ENCODE assay signal across 8 mouse cellular contexts in genomic region chr13:43784725-43785711, GRCm38 (mm10). TPM values are rescaled to one million over a fixed set of nuclear protein-coding genes. Genes with fewer than 3 reads are reported as not detected.
A peak's percentile ranks its signal among the peaks of the same experiment; 100 is the strongest.
DNase-seq lines count a peak whose midpoint lies in the region; ATAC-seq and TF ChIP-seq lines count a peak whose summit lies in the region.

TSS of gene Cd83 (plus strand) at chr13:43784775.

- TF ChIP-seq CTCF in liver, adult 2 months (IDR thresholded peaks at IDR 0.05; ENCODE audit: low read depth, low read length): no peak

- ATAC-seq in embryonic facial prominence, embryonic 11.5 days (replicated peaks; ENCODE audit: insufficient number of reproducible peaks, low FRiP score, low TSS enrichment, low read depth): peak; percentile 53

- H3K79me2 ChIP-seq in liver, adult 2 months (ENCODE audit: control insufficient read depth, insufficient read depth, low read length): no peaks in the 10 kb centered on the region

- H3K27ac ChIP-seq in embryonic facial prominence, embryonic 11.5 days (replicated peaks; ENCODE audit: low read depth, low read length): no peak within 1 kb of the TSS
- H3K27ac ChIP-seq in heart, embryonic 10.5 days: peak within 1 kb of the TSS; percentile 82
- H3K27ac ChIP-seq in liver, adult 2 months (replicated peaks; ENCODE audit: insufficient read depth, low read depth, low read length): no peak within 1 kb of the TSS

- 4% methylated on average over 73 of the region's 73 CpGs for WGBS in embryonic facial prominence, embryonic 11.5 days
- WGBS in heart, embryonic 10.5 days: 4% methylated on average over 73 of the region's 73 CpGs
- 6% methylated on average over 73 of the region's 73 CpGs for WGBS in liver, adult 2 months

- H3K27me3 ChIP-seq in embryonic facial prominence, embryonic 11.5 days (ENCODE audit: control insufficient read depth, insufficient read depth, low read length): peaks cover 9% of the 10 kb centered on the region
- peaks cover 28% of the 10 kb centered on the region for H3K27me3 ChIP-seq in heart, embryonic 10.5 days (ENCODE audit: insufficient read depth, poor library complexity, severe bottlenecking)
- H3K27me3 ChIP-seq in liver, adult 2 months (ENCODE audit: control insufficient read depth, insufficient read depth, low read length): no peaks in the 10 kb centered on the region; the same call in 1 of the 2 replicates

- peak within 1 kb of the TSS; percentile 58 for H3K4me3 ChIP-seq in embryonic facial prominence, embryonic 11.5 days (ENCODE audit: low read depth, low read length)
- H3K4me3 ChIP-seq in heart, embryonic 10.5 days: peak within 1 kb of the TSS; percentile 67
- peak within 1 kb of the TSS; percentile 60 for H3K4me3 ChIP-seq in liver, adult 2 months (ENCODE audit: insufficient read depth, low read depth, low read length)

- DNase-seq in ovary, postnatal 10 days (ENCODE audit: low spot score): peak; percentile 36
- no peak for DNase-seq in ovary, adult 18-20 months (ENCODE audit: low spot score)
- peak; percentile 65 for DNase-seq in embryonic facial prominence, embryonic 11.5 days (ENCODE audit: low spot score)
- DNase-seq in heart, embryonic 10.5 days (ENCODE audit: low spot score): no peak
- DNase-seq in kidney, adult 8-10 months: peak; percentile 29 to 47
- DNase-seq in liver, adult 2 months (ENCODE audit: extremely low read depth, low read depth, low spot score): no peak
- DNase-seq in monocyte, adult 2 months (ENCODE audit: low read depth in 1 of 2, low spot score in 2 of 2): peak; percentile 72 to 92
- DNase-seq in spleen, postnatal 4 days (ENCODE audit: low spot score in 2 of 2): peak; percentile 67 to 82

- no peak for TF ChIP-seq POLR2A in liver, adult 2 months (IDR thresholded peaks at IDR 0.05; ENCODE audit: extremely low read depth, insufficient read depth, low read length)

- peak within 1 kb of the TSS; percentile 77 for H3K9ac ChIP-seq in embryonic facial prominence, embryonic 11.5 days (replicated peaks; ENCODE audit: low read length)
- peak within 1 kb of the TSS; percentile 49 for H3K9ac ChIP-seq in liver, adult 2 months (ENCODE audit: low read depth, low read length)

- no peaks in the 10 kb centered on the region for H3K4me1 ChIP-seq in embryonic facial prominence, embryonic 11.5 days (ENCODE audit: control insufficient read depth, insufficient read depth, low read length)
- peaks cover 22% of the 10 kb centered on the region for H3K4me1 ChIP-seq in heart, embryonic 10.5 days
- H3K4me1 ChIP-seq in liver, adult 2 months (ENCODE audit: control insufficient read depth, insufficient read depth, low read length): peaks cover 7% of the 10 kb centered on the region; the same call in 1 of the 2 replicates

- H3K4me2 ChIP-seq in embryonic facial prominence, embryonic 11.5 days (ENCODE audit: low read depth, low read length): peak within 1 kb of the TSS; percentile 98

- H3K9me3 ChIP-seq in embryonic facial prominence, embryonic 11.5 days (replicated peaks; ENCODE audit: control insufficient read depth, low read length): no peaks in the 10 kb centered on the region
- H3K9me3 ChIP-seq in heart, embryonic 10.5 days: no peaks in the 10 kb centered on the region

- no peaks in the 10 kb centered on the region for H3K36me3 ChIP-seq in embryonic facial prominence, embryonic 11.5 days (replicated peaks; ENCODE audit: control insufficient read depth, insufficient read depth, low read depth, low read length)
- no peaks in the 10 kb centered on the region for H3K36me3 ChIP-seq in heart, embryonic 10.5 days
- H3K36me3 ChIP-seq in liver, adult 2 months (ENCODE audit: control insufficient read depth, insufficient read depth, low read length): no peaks in the 10 kb centered on the region

RNA-seq across cellular contexts. Expression of gene Cd83, which starts in this region (rescaled TPM):
- polyA plus RNA-seq in embryonic facial prominence, embryonic 11.5 days (2014; fragmentation: Nextera tagmentation; extraction: Ambion mirVana): 8.0 and 8.2 TPM in 2 replicates
- polyA plus RNA-seq in heart, embryonic 10.5 days (2016; fragmentation: Nextera tagmentation; extraction: Ambion mirVana): 1.3 and 3.0 TPM in 2 replicates
- total RNA-seq in liver, adult 2 months (2014; rRNA removed): 3.8 and 4.4 TPM in 2 replicates
- 0.40 and 0.73 TPM in 2 replicates for polyA plus RNA-seq in liver, adult 2 months (2012; rRNA removed)

Comparison
In these comparisons a context has a peak if more than half of its experiments do, and no peak if none do; other contexts are left out.
1. DNase-seq: peak in ovary, postnatal 10 days (single experiment), embryonic facial prominence, embryonic 11.5 days (single experiment), kidney, adult 8-10 months (2 of 2), monocyte, adult 2 months (2 of 2) and spleen, postnatal 4 days (2 of 2); none in ovary, adult 18-20 months (single experiment), heart, embryonic 10.5 days (single experiment) and liver, adult 2 months (single experiment).
2. Peak in every context shown above with its lines, with median percentiles within 50 percentile points of each other: H3K4me3 ChIP-seq.